Mouse (Mus musculus) stomach, embryonic 16.5 days (tissue): ENCODE measurements around the gene A4galt. TPM values are rescaled to one million over a fixed set of nuclear protein-coding genes. Genes with fewer than 3 reads are reported as not detected.

Source experiments
- ATAC-seq: fragments of 200-750 bp; cut with Nextera tagmentation; 2 replicates; pipeline ENCODE4 v1.8.0; 2017; ENCODE audit warnings: moderate number of reproducible peaks, moderate TSS enrichment; ENCODE audit not compliant: insufficient read depth, low FRiP score
- H3K27ac ChIP-seq: fragments of 300-500 bp; sonication (generic); 2 replicates; pipeline ENCODE4 v1.5.1; 2014; ENCODE audit warnings: low read length
- H3K27me3 ChIP-seq: fragments of 300-500 bp; sonication (generic); 2 replicates; pipeline ENCODE4 v1.6.1; 2014; ENCODE audit warnings: low read length, control low read depth, mixed read lengths; ENCODE audit not compliant: control insufficient read depth, insufficient read depth
- H3K36me3 ChIP-seq: fragments of 300-500 bp; sonication (generic); 2 replicates; pipeline ENCODE4 v1.6.1; 2014; ENCODE audit warnings: low read length; ENCODE audit not compliant: control insufficient read depth, insufficient read depth
- H3K4me1 ChIP-seq: fragments of 300-500 bp; sonication (generic); 2 replicates; pipeline ENCODE4 v1.6.1; 2014; ENCODE audit warnings: low read length, control low read depth, mixed read lengths; ENCODE audit not compliant: control insufficient read depth, insufficient read depth
- H3K4me2 ChIP-seq: fragments of 300-500 bp; sonication (generic); 2 replicates; pipeline ENCODE4 v1.6.1; 2014; ENCODE audit warnings: low read depth, low read length, mixed read lengths
- H3K4me3 ChIP-seq: fragments of 300-500 bp; sonication (generic); replicated peaks from 2 replicates; pipeline ENCODE4 v1.5.1; 2014; ENCODE audit warnings: mild to moderate bottlenecking, low read length
- H3K9ac ChIP-seq: fragments of 300-500 bp; sonication (generic); 2 replicates; pipeline ENCODE4 v1.6.1; 2014; ENCODE audit warnings: low read length
- H3K9me3 ChIP-seq: fragments of 300-500 bp; sonication (generic); replicated peaks from 2 replicates; pipeline ENCODE4 v1.6.1; 2016; ENCODE audit warnings: low read length, control low read depth; ENCODE audit not compliant: control insufficient read depth
- WGBS: fragments of 180-500 bp; shearing (Covaris S2); extraction: QIAGEN DNeasy Blood & Tissue Kit; methylation state at CpG from one replicate; pipeline ENCODE4 v1.1.7; 2014; 5-methylcytosine and 5-hydroxymethylcytosine counted together
- polyA plus RNA-seq: library from polyadenylated mRNA; unstranded; fragments of >200 nt; fragmentation: Nextera tagmentation; extraction: Ambion mirVana; gene quantifications from 2 replicates; pipeline ENCODE4 v1.2.1, GENCODE M21; 2015

Gene A4galt
- polyA plus RNA-seq, 1 experiment from 2014 or later: 15.3 TPM

DNA sequence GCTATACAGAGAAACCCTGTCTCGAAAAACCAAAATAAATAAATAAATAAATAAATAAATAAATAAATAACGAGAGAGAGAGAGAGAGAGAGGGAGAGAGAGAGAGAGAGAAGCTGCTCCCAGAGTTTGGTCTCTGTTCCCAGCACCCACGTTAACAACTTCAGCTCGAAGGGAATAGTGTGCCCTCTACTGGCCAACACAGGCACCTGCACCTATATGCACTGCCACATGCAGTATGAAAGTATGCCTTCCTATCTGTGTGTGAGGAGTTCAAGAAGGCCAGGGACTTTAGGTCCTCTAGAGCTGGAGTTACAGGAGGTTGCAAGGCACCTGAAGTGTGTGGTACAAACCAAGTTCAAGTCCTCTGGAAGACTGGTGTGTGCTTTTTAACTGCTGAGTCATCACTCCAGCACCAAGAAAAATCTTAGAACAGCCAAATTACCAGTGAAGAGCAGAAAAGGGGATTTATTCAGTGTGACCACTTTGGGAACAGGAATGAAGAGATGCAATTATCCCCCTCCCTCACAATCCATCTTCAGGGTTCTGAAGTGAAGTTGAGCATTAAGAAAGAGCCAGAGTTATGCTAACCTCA lies 3.7 kb upstream of the A4galt start:
- ATAC-seq: no peak

GRCm38 (mm10) chr15:83254372-83255070 lies 2.9 kb upstream of the A4galt start:
- Histone ChIP-seq H3K36me3 (no peaks in the 10 kb centered on the region), H3K27ac (no peak overlapping the region), H3K4me2 (no peak overlapping the region), H3K4me3 (no peak overlapping the region), H3K9ac (no peak overlapping the region), H3K9me3 (peaks cover 4% of the 10 kb centered on the region; the same call in 1 of the 2 replicates), H3K4me1 (0 out of 2 replicates have a peak, but pooled peaks cover 3% of the 10 kb centered on the region), H3K27me3 (no peaks in the 10 kb centered on the region)
- WGBS: 62% methylated on average over 10 of the region's 10 CpGs
- ATAC-seq: no peak

More for the DNA sequence above, 3.7 kb upstream of the A4galt start:
- Histone ChIP-seq H3K4me1 (0 out of 2 replicates have a peak, but pooled peaks cover 3% of the 10 kb centered on the region), H3K4me3 (no peak overlapping the region), H3K36me3 (no peaks in the 10 kb centered on the region), H3K4me2 (no peak overlapping the region), H3K27me3 (no peaks in the 10 kb centered on the region), H3K9ac (no peak overlapping the region), H3K27ac (no peak overlapping the region), H3K9me3 (peaks cover 4% of the 10 kb centered on the region; the same call in 1 of the 2 replicates)
- 89% methylated on average over 3 of the region's 4 CpGs for WGBS

DNA sequence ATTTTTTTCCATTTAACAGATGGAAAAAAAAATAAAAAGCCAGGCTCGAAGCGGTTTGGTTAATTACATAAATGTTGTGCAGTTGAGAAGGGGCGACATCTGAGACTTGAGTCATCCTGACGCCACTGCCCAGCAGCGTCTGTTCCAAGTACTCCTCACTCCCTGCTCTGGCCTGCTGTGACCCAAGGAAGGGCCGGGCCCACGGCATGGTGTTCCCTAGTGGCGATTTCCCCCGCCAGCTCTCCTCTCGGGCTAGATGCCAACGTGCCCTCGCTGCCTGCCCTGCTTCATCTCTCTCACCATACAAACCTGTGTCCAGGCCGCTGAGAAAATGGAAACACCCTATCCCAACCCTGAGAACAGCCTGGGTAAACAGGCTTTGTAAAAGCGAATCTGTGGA lies 486 bp upstream of the A4galt start:
- peak overlapping the region; percentile 84 for H3K4me2 ChIP-seq
- H3K27ac ChIP-seq: no peak overlapping the region
- peaks cover 4% of the 10 kb centered on the region; the same call in 1 of the 2 replicates for H3K9me3 ChIP-seq
- no peaks in the 10 kb centered on the region for H3K36me3 ChIP-seq
- no peaks in the 10 kb centered on the region for H3K27me3 ChIP-seq
- ATAC-seq: no peak
- WGBS: 63% methylated on average over 14 of the region's 14 CpGs
- H3K4me1 ChIP-seq: 0 out of 2 replicates have a peak, but pooled peaks cover 3% of the 10 kb centered on the region
- H3K9ac ChIP-seq: no peak overlapping the region
- H3K4me3 ChIP-seq: peak overlapping the region; percentile 68

DNA sequence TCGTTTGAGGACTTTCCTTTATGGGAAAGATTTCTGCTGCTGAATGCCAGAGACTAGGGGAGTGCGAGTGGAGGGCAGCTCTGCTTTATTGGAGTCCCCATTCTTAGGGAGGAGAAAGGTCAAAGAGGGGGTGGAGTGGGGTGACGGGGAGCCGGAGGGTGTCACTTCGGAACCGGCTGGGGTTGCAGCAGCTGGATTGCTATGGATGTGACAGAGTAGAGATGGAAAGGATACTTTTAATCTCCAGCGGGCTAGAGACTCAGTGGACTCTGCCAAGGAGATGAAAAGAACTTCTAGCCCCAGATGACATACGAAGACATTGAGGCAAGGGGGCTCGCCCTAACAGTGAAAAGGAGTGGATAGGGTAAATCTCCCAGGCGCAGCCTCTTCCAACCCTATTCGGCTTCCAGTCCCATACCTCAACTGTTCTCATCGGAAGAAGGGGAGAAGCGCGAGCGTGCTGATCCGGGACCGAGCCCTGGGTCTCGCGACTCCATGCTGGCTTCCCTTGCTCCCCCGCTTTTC lies 861 bp downstream of the A4galt start:
- 0 out of 2 replicates have a peak overlapping the region, but pooled peaks have one; percentile 15 for H3K27ac ChIP-seq
- H3K9ac ChIP-seq: peak overlapping the region; percentile 78
- peak overlapping the region; percentile 68 for H3K4me3 ChIP-seq
- 2% methylated on average over 20 of the region's 20 CpGs for WGBS
- peak overlapping the region; percentile 84 for H3K4me2 ChIP-seq
- no peaks in the 10 kb centered on the region for H3K27me3 ChIP-seq
- H3K36me3 ChIP-seq: no peaks in the 10 kb centered on the region
- H3K9me3 ChIP-seq: peaks cover 4% of the 10 kb centered on the region; the same call in 1 of the 2 replicates
- no peak for ATAC-seq
- 0 out of 2 replicates have a peak, but pooled peaks cover 3% of the 10 kb centered on the region for H3K4me1 ChIP-seq

GRCm38 (mm10) chr15:83249535-83250287 lies 1.9 kb downstream of the A4galt start:
- ATAC-seq: no peak
- no peaks in the 10 kb centered on the region for H3K27me3 ChIP-seq
- 92% methylated on average over 11 of the region's 12 CpGs for WGBS
- peak overlapping the region; percentile 68; the same call in 1 of the 2 replicates for H3K4me3 ChIP-seq
- H3K4me2 ChIP-seq: no peak overlapping the region
- no peaks in the 10 kb centered on the region for H3K36me3 ChIP-seq
- H3K9me3 ChIP-seq: no peaks in the 10 kb centered on the region
- no peak overlapping the region; the same call in 1 of the 2 replicates for H3K9ac ChIP-seq
- no peak overlapping the region for H3K27ac ChIP-seq
- H3K4me1 ChIP-seq: 0 out of 2 replicates have a peak, but pooled peaks cover 3% of the 10 kb centered on the region

GRCm38 (mm10) chr15:83248236-83248844 lies 3.2 kb downstream of the A4galt start:
- no peak overlapping the region for H3K4me2 ChIP-seq

DNA sequence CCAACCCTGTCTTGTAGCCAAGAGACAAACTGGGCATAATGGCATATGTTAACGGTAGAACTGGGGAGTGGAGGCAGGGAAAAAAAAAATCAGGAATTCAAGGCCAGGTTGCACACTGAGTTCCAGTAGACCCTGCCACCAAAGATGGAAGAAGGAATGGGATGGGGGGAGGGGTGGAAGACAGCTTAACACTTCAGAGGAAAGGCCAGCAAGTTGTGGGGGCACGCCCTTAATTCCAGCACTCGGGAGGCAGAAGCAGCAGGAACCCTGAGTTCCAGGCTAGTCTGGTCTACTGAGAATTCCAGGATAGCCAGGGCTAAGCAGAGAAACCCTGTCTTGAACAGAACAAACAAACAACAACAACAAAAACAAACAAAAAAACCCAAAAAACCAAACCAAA lies 7.2 kb downstream of the A4galt start:
- H3K9me3 ChIP-seq: no peaks in the 10 kb centered on the region
- H3K4me1 ChIP-seq: no peaks in the 10 kb centered on the region
- H3K27ac ChIP-seq: no peak overlapping the region
- no peaks in the 10 kb centered on the region for H3K36me3 ChIP-seq
- no peak overlapping the region for H3K9ac ChIP-seq
- 71% methylated on average over 3 of the region's 3 CpGs for WGBS
- no peak overlapping the region for H3K4me3 ChIP-seq
- H3K27me3 ChIP-seq: no peaks in the 10 kb centered on the region
- no peak for ATAC-seq
- no peak overlapping the region for H3K4me2 ChIP-seq

More at GRCm38 (mm10) chr15:83248236-83248844, 3.2 kb downstream of the A4galt start:
- Histone ChIP-seq H3K4me3 (no peak overlapping the region), H3K4me1 (0 out of 2 replicates have a peak, but pooled peaks cover 3% of the 10 kb centered on the region), H3K27me3 (no peaks in the 10 kb centered on the region), H3K27ac (peak overlapping the region; percentile 42), H3K9me3 (no peaks in the 10 kb centered on the region), H3K36me3 (no peaks in the 10 kb centered on the region), H3K9ac (no peak overlapping the region)
- peak; percentile 74 for ATAC-seq
- 42% methylated on average over 14 of the region's 14 CpGs for WGBS

- ATAC-seq: no peak
- Histone ChIP-seq H3K4me3 (no peak overlapping the region), H3K9ac (no peak overlapping the region), H3K27ac (no peak overlapping the region), H3K27me3 (no peaks in the 10 kb centered on the region), H3K9me3 (no peaks in the 10 kb centered on the region), H3K36me3 (no peaks in the 10 kb centered on the region), H3K4me2 (no peak overlapping the region), H3K4me1 (peaks cover 3% of the 10 kb centered on the region)
- 81% methylated on average over 4 of the region's 4 CpGs for WGBS
These were observed 9.5 kb downstream of the A4galt start for GRCm38 (mm10) chr15:83241961-83242680.
